Mouse (Mus musculus): ENCODE measurements around the gene Olfr44. TPM values are rescaled to one million over a fixed set of nuclear protein-coding genes. Genes with fewer than 3 reads are reported as not detected.

Olfr44 gene
- polyA plus RNA-seq, 1 experiment from 2014 or later: not detected

Other genes starting within 250 kb of the Olfr44 start
- not detected in 2 replicates for gene Olfr1537, start 244.0 kb downstream of the Olfr44 start, polyA plus RNA-seq (2014; fragmentation: Nextera tagmentation; extraction: Ambion mirVana)
- gene Olfr945, start 217.2 kb downstream of the Olfr44 start, polyA plus RNA-seq (2014; fragmentation: Nextera tagmentation; extraction: Ambion mirVana): not detected in 2 replicates
- gene Olfr948, start 167.9 kb downstream of the Olfr44 start, polyA plus RNA-seq (2014; fragmentation: Nextera tagmentation; extraction: Ambion mirVana): not detected in 2 replicates
- not detected in 2 replicates for gene Olfr951, start 106.6 kb downstream of the Olfr44 start, polyA plus RNA-seq (2014; fragmentation: Nextera tagmentation; extraction: Ambion mirVana)
- gene Olfr952, start 66.8 kb downstream of the Olfr44 start, polyA plus RNA-seq (2014; fragmentation: Nextera tagmentation; extraction: Ambion mirVana): not detected in 2 replicates
- not detected in 2 replicates for gene Olfr954, start 37.3 kb downstream of the Olfr44 start, polyA plus RNA-seq (2014; fragmentation: Nextera tagmentation; extraction: Ambion mirVana)
- not detected in 2 replicates for gene Olfr955, start 22.1 kb downstream of the Olfr44 start, polyA plus RNA-seq (2014; fragmentation: Nextera tagmentation; extraction: Ambion mirVana)
- not detected in 2 replicates for gene Olfr957, start 21.8 kb upstream of the Olfr44 start, polyA plus RNA-seq (2014; fragmentation: Nextera tagmentation; extraction: Ambion mirVana)
- not detected in 2 replicates for gene Olfr958, start 60.1 kb upstream of the Olfr44 start, polyA plus RNA-seq (2014; fragmentation: Nextera tagmentation; extraction: Ambion mirVana)
- gene Olfr959, start 81.6 kb upstream of the Olfr44 start, polyA plus RNA-seq (2014; fragmentation: Nextera tagmentation; extraction: Ambion mirVana): not detected in 2 replicates
- 10.5 and 14.3 TPM in 2 replicates for gene AW551984, start 110.4 kb upstream of the Olfr44 start, polyA plus RNA-seq (2014; fragmentation: Nextera tagmentation; extraction: Ambion mirVana)
- gene Olfr148, start 116.7 kb upstream of the Olfr44 start, polyA plus RNA-seq (2014; fragmentation: Nextera tagmentation; extraction: Ambion mirVana): not detected in 2 replicates
- not detected in 2 replicates for gene Olfr960, start 127.4 kb upstream of the Olfr44 start, polyA plus RNA-seq (2014; fragmentation: Nextera tagmentation; extraction: Ambion mirVana)
- not detected in 2 replicates for gene Olfr961, start 151.1 kb upstream of the Olfr44 start, polyA plus RNA-seq (2014; fragmentation: Nextera tagmentation; extraction: Ambion mirVana)
- gene Olfr963, start 173.2 kb upstream of the Olfr44 start, polyA plus RNA-seq (2014; fragmentation: Nextera tagmentation; extraction: Ambion mirVana): not detected in 2 replicates
- not detected in 2 replicates for gene Olfr149, start 213.1 kb upstream of the Olfr44 start, polyA plus RNA-seq (2014; fragmentation: Nextera tagmentation; extraction: Ambion mirVana)
- gene Olfr965, start 217.4 kb upstream of the Olfr44 start, polyA plus RNA-seq (2014; fragmentation: Nextera tagmentation; extraction: Ambion mirVana): not detected in 2 replicates
- gene Olfr150, start 237.0 kb upstream of the Olfr44 start, polyA plus RNA-seq (2014; fragmentation: Nextera tagmentation; extraction: Ambion mirVana): not detected in 2 replicates

All from heart, embryonic 11.5 days (tissue).